Mouse (Mus musculus) colon, adult 2 months (tissue): ENCODE data around the gene Ndufc2. TPM values are rescaled to one million over a fixed set of nuclear protein-coding genes. Genes with fewer than 3 reads are reported as not detected.

Source experiments
- polyA plus RNA-seq: library from polyadenylated mRNA; depleted of rRNA; stranded (reverse); fragments of >200 nt; gene quantifications from 2 replicates; pipeline ENCODE4 v1.2.3, GENCODE M21; 2012; rRNA removed

Ndufc2 gene
- polyA plus RNA-seq = 173 and 192 TPM in 2 replicates

GRCm38 (mm10) chr7:97399960-97400715 is at the start of gene Ndufc2:
Gene Ndufc2 (plus strand): TSS chr7:97400003.

GRCm38 (mm10) chr7:97416906-97417777 is 17.3 kb downstream of the Ndufc2 start, which contains the start of gene Thrsp:
Gene Thrsp (minus strand): TSS chr7:97417730.

GRCm38 (mm10) chr7:97451023-97451422 is 51.2 kb downstream of the Ndufc2 start, which contains the start of gene Kctd14:
Gene Kctd14 (plus strand): TSS chr7:97451323.

Other genes with a start within 250 kb of the Ndufc2 start
- 5.7 and 7.1 TPM in 2 replicates for gene Usp35, start 68.0 kb upstream of the Ndufc2 start, polyA plus RNA-seq
- 4.5 and 5.6 TPM in 2 replicates for gene Kctd21, start 67.7 kb upstream of the Ndufc2 start, polyA plus RNA-seq
- 8.7 and 9.6 TPM in 2 replicates for gene Alg8, start 28.4 kb upstream of the Ndufc2 start, polyA plus RNA-seq
- 6.9 and 9.8 TPM in 2 replicates for gene Thrsp, start 17.7 kb downstream of the Ndufc2 start, polyA plus RNA-seq
- gene Kctd14, start 51.3 kb downstream of the Ndufc2 start, polyA plus RNA-seq = 8.1 and 10.0 TPM in 2 replicates
- gene Ints4, start 81.0 kb downstream of the Ndufc2 start, polyA plus RNA-seq = 52.9 and 54.5 TPM in 2 replicates
- gene Aamdc, start 179.5 kb downstream of the Ndufc2 start, polyA plus RNA-seq = 23.7 and 24.4 TPM in 2 replicates
- gene Rsf1, start 179.9 kb downstream of the Ndufc2 start, polyA plus RNA-seq = 1.4 and 1.9 TPM in 2 replicates